Mouse (Mus musculus) cortical plate, adult 2 months (tissue): ENCODE data around the gene Hnrnpd. TPM values are rescaled to one million over a fixed set of nuclear protein-coding genes. Genes with fewer than 3 reads are reported as not detected.

ENCODE experiments used
- H3K27ac ChIP-seq: fragments of 200-500 bp; 2 replicates; pipeline ENCODE4 v1.5.1; 2012; ENCODE audit warnings: low read length, control low read depth, inconsistent platforms; ENCODE audit not compliant: insufficient read depth
- H3K4me1 ChIP-seq: fragments of 200-500 bp; 2 replicates; pipeline ENCODE4 v1.6.1; 2011; ENCODE audit warnings: low read length; ENCODE audit not compliant: control insufficient read depth, insufficient read depth
- H3K4me3 ChIP-seq: fragments of 200-500 bp; 2 replicates; pipeline ENCODE4 v1.5.1; 2011; ENCODE audit warnings: mild to moderate bottlenecking, low read length, control low read depth; ENCODE audit not compliant: insufficient read depth
- CTCF ChIP-seq: fragments of 200-500 bp; IDR thresholded peaks from 2 replicates; pipeline ENCODE4 v1.5.1; 2011; ENCODE audit warnings: mild to moderate bottlenecking, control low read depth, low read length; ENCODE audit not compliant: insufficient read depth; ENCODE audit errors: extremely low read depth
- POLR2A ChIP-seq: fragments of 200-500 bp; IDR thresholded peaks from 2 replicates; pipeline ENCODE4 v1.6.1; 2011; ENCODE audit warnings: mild to moderate bottlenecking, low read length, control low read depth; ENCODE audit not compliant: insufficient read depth; ENCODE audit errors: extremely low read depth
- polyA plus RNA-seq: library from polyadenylated mRNA; depleted of rRNA; stranded (reverse); fragments of >200 nt; gene quantifications from 2 replicates; pipeline ENCODE4 v1.2.3, GENCODE M21; 2012

Gene Hnrnpd
- polyA plus RNA-seq, 1 experiment: 99.3 TPM

DNA sequence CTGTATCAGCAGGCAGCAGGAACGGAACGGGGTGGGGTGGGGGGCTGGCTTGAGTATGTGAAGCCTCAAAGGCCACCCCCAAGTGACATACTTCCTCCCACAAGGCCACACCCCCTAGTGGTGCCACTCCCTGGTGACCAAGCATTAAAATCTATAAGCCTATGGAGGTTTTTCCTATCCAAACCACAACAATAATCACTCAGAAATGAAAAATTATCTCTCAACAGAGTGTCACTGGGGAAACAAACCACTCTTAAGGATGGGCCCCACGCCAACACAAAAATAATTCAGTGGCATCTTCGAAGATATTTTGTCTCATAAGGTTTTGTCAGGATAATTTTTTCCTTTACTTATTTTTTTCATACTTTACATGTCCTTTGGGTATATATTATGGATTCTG, 25.2 kb upstream of the Hnrnpd start:
- no peak overlapping the region for H3K27ac ChIP-seq
- no peak overlapping the region for H3K4me3 ChIP-seq
- no peaks in the 10 kb centered on the region for H3K4me1 ChIP-seq
- TF ChIP-seq CTCF (no peak), POLR2A (no peak)

DNA sequence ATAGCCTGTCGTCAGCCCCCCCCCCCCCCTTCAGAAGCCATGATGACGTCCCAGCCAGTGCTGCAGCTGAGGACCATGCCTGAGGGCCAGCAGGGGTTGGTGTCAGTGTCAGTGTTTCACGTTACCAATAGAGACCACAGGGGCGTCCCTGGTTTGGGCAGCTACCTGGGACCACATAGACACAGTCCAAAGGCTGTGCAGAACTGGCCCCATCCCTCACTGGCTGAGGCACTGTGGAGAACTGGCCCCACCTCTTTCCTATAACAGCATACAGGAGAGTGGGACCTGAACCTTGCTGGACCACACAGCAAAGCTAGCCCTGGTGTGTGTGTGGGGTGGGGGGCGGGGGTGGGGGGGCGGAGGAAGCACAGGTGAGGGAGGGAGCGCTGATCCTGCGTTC, 21.8 kb upstream of the Hnrnpd start:
- Histone ChIP-seq H3K4me1 (no peaks in the 10 kb centered on the region), H3K4me3 (no peak overlapping the region), H3K27ac (no peak overlapping the region)
- TF ChIP-seq POLR2A: no peak
- TF ChIP-seq CTCF: no peak

GRCm38 (mm10) chr5:100000048-100000447, 21.3 kb upstream of the Hnrnpd start:
- Histone ChIP-seq H3K27ac (no peak overlapping the region), H3K4me1 (no peaks in the 10 kb centered on the region), H3K4me3 (no peak overlapping the region)
- TF ChIP-seq POLR2A: no peak
- TF ChIP-seq CTCF: no peak

- Histone ChIP-seq H3K4me3 (no peak overlapping the region), H3K27ac (no peak overlapping the region), H3K4me1 (no peaks in the 10 kb centered on the region)
- TF ChIP-seq CTCF (no peak), POLR2A (no peak)
Measured at GRCm38 (mm10) chr5:99994680-99995079, 15.9 kb upstream of the Hnrnpd start.

- Histone ChIP-seq H3K4me3 (no peak overlapping the region), H3K4me1 (no peaks in the 10 kb centered on the region), H3K27ac (no peak overlapping the region)
- no peak for TF ChIP-seq CTCF
- TF ChIP-seq POLR2A: no peak
Measured at GRCm38 (mm10) chr5:99994166-99994565, 15.4 kb upstream of the Hnrnpd start.

- no peaks in the 10 kb centered on the region for H3K4me1 ChIP-seq
- H3K4me3 ChIP-seq: no peak overlapping the region
- no peak overlapping the region for H3K27ac ChIP-seq
- TF ChIP-seq POLR2A (no peak), CTCF (no peak)
Measured at GRCm38 (mm10) chr5:99983452-99984061, 4.8 kb upstream of the Hnrnpd start.

DNA sequence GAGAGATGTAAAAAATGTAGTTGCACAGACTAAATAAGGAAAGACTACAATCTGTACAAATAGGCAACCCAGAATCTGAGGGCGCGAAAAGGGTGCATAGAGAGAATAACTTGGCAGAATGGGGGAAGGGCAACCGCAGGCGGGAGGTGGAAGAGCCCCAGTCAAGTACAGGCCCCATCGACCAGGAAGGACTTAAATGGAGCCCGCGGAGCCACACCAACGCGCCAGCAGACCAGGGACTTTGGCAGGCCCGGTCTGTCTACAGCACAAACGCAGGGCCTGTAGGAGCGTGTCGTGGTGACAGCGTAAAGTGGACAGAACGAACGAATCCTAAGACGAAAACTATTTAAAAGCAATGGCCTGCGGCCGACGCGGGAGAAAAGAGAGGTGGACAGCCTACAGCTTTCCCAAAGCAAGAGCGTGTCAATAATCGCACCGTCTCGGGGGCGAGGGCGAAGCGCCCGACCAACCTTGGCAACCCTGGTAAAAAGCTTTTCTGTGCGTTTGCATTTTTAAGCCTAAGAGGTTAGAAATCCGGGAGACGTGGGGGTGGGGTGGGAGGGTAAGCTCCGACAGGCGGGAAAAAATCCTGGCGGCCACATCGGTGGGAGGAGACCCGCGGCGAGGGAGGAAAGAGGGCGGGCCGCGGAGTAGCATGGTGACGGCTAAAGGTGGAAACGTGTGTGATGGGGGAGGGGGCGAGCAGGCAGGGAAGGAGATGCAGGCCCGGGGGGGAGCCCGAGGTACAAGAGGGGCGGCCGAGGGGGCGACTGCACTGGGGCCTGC, 1.0 kb downstream of the Hnrnpd start:
- H3K4me1 ChIP-seq: peaks cover 8% of the 10 kb centered on the region
- no peak for TF ChIP-seq CTCF
- TF ChIP-seq POLR2A: no peak
- H3K27ac ChIP-seq: no peak overlapping the region

DNA sequence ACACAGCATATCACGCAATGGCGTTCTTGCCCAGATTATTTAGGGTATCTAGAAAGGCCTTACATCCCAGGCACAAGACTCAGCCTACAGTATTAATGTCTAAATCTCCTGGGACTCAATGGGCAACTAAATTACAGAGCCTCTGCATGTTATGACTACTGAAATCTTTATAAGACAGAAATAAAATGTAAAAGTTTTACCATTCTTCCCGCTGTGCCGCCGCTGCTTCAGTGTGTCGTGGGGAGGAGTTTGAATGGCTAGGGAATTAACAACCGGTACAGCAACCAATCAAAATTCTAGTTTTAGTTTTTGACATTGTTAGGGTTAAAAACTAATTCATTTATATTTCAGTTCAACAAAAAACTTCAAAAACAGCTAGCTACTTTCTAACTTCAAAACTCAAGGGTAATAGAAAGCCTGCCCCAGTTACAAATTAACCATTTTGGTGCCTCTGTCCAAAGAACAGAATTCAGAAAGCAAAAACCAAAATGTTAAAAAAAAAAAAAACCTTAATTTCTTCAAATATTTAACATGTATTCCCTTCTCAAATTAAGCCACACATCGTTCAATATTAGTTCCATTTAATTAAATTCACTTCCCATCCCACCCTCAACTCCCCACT, 2.3 kb downstream of the Hnrnpd start:
- peaks cover 8% of the 10 kb centered on the region for H3K4me1 ChIP-seq
- peak overlapping the region; percentile 92; the same call in 1 of the 2 replicates for H3K4me3 ChIP-seq
- H3K27ac ChIP-seq: no peak overlapping the region
- TF ChIP-seq CTCF (no peak), POLR2A (no peak)

More for the DNA sequence above, 1.0 kb downstream of the Hnrnpd start:
- peak overlapping the region; percentile 92 for H3K4me3 ChIP-seq

GRCm38 (mm10) chr5:99975776-99976175, 3.0 kb downstream of the Hnrnpd start:
- H3K4me1 ChIP-seq: peaks cover 8% of the 10 kb centered on the region
- no peak for TF ChIP-seq POLR2A
- TF ChIP-seq CTCF: no peak
- peak overlapping the region; percentile 24; the same call in 1 of the 2 replicates for H3K4me3 ChIP-seq
- H3K27ac ChIP-seq: no peak overlapping the region
